Mouse (Mus musculus): ENCODE data around the gene L1cam.
A peak's percentile ranks its signal among the peaks of the same experiment; 100 is the strongest.

L1cam gene

DNA sequence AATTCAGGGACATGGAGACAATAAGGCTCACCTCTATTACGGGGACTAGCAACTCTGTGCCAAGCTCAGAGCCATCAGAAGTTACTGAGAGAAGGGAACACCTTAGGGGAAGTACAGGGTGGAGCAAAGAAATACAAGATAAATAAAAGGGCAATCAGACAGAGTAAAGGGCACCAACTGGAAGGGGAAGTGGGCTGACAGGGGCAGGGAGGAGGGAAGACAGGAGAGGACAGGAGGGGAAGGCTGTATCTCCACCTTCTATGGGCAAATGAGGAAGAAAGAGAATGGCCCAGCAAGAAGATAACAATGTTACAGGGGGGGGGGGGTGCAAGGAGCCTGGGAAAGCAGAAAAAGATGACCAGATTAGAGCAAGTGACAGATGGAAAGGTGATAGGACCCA is 18.9 kb downstream of the L1cam start:
- DNase-seq (ENCODE audit: low spot score in 2 of 2) = no peak

DNA sequence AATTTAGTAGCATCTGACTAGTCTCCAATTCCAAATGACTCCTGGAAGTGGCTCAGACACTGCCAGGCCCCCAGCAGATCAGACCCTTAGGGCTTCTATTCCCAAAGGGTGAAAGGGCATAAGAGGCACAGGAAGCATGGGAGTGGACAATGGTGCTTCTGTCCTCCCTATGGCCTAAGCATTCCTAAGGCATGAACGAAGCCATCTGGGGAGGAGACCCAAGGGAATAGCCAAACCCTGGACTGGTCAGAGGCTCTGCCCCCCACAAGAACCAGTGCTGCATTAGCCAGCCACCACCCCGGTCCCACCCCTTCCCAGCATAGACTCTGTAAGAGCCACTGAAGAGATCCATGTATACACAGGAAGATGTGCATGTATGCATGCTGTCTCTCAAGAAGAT is 20.0 kb downstream of the L1cam start:
- no peak for DNase-seq (ENCODE audit: low spot score in 2 of 2)

DNA sequence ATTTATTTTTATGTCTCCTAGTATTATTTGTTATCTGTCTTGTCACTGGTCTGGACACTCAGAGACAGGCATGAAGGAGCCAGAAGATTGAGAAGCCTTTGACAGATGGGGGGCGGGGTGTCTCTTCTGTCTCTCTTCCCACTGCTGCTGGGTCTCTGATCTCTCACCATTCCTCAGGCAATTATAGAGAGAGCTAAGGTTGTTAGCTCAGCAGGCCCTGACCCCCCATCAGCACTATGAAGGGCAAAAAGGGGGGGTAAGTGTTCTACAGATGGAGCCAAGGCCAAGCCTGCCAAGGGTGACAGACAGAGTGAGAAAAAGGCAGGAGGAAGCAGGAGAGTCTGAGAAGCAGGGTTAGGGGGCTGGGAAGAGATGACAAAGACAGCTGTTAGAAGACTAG is 23.9 kb downstream of the L1cam start:
- DNase-seq (ENCODE audit: low spot score in 2 of 2) = no peak

GRCm38 (mm10) chrX:73871474-73871873 is 24.4 kb downstream of the L1cam start:
- DNase-seq (ENCODE audit: low spot score in 2 of 2) = no peak

DNA sequence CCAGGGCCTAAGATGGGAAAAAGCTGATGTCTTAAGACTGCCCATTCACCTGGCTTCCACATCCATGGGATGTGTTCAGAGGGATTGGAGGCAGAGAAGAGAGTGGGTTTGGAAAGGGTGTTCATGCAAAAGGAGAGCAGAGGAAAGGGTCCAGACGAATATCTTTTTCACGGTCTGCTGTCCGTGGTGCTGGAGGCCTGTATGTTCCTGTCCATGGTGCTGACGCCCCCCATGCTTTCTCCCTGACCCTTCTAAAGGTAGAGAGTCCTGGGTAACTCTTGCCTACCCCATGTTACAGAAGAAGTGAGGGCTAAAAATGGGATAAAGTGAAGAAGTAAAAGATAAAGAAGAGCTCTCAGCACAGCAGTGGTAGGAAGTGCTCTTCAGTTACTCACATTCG is 26.6 kb downstream of the L1cam start:
- DNase-seq (ENCODE audit: low spot score in 2 of 2) = no peak

DNA sequence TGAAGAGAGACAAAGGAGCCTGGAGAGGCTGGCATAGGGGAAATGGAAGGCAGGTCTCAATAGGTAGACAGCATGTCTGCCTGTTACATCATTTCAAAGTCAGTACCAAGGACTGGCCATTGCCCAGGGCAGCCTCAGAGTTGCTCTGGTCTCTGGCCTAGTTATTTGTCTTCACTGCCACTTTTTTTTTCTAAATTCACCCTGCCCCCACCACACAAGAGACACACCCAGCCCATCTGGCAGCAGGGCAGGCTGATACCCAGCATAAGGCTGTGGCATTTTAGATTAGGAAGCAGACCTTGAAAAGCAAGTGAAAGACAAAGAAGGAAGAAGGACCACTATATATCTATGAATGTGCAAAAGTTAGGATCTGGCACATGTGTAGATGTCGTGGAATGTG is 28.1 kb downstream of the L1cam start:
- DNase-seq (ENCODE audit: low spot score in 2 of 2) = no peak

- DNase-seq (ENCODE audit: low spot score in 2 of 2) = no peak
These were observed 28.6 kb downstream of the L1cam start for GRCm38 (mm10) chrX:73867256-73867655.

GRCm38 (mm10) chrX:73864692-73865091 is 31.2 kb downstream of the L1cam start:
- no peak for DNase-seq (ENCODE audit: low spot score in 2 of 2)

DNA sequence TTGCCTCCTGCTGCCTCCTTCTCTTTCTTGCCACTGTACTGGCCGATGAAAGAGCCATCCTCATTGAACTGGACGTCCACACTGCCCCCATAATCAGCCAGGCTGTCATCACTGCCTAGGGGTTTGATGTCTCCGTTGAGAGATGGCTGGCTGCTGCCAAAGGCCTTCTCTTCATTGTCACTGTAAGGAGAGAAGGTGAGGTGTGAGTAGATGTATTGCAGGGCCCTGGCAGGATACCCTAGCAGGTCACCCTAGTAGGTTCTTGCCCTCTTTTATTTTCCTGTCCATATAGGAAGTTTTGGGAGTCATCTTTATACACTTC is 40.9 kb downstream of the L1cam start:
- DNase-seq (ENCODE audit: low spot score in 2 of 2) = no peak

- DNase-seq (ENCODE audit: low spot score in 2 of 2) = no peak
These were observed 41.4 kb downstream of the L1cam start for GRCm38 (mm10) chrX:73854326-73855086.

- no peak for DNase-seq (ENCODE audit: low spot score in 2 of 2)
These were observed 59.2 kb downstream of the L1cam start for GRCm38 (mm10) chrX:73836691-73837090.

- no peak for DNase-seq (ENCODE audit: low spot score in 2 of 2)
These were observed 60.2 kb downstream of the L1cam start for GRCm38 (mm10) chrX:73835731-73836130.

DNA sequence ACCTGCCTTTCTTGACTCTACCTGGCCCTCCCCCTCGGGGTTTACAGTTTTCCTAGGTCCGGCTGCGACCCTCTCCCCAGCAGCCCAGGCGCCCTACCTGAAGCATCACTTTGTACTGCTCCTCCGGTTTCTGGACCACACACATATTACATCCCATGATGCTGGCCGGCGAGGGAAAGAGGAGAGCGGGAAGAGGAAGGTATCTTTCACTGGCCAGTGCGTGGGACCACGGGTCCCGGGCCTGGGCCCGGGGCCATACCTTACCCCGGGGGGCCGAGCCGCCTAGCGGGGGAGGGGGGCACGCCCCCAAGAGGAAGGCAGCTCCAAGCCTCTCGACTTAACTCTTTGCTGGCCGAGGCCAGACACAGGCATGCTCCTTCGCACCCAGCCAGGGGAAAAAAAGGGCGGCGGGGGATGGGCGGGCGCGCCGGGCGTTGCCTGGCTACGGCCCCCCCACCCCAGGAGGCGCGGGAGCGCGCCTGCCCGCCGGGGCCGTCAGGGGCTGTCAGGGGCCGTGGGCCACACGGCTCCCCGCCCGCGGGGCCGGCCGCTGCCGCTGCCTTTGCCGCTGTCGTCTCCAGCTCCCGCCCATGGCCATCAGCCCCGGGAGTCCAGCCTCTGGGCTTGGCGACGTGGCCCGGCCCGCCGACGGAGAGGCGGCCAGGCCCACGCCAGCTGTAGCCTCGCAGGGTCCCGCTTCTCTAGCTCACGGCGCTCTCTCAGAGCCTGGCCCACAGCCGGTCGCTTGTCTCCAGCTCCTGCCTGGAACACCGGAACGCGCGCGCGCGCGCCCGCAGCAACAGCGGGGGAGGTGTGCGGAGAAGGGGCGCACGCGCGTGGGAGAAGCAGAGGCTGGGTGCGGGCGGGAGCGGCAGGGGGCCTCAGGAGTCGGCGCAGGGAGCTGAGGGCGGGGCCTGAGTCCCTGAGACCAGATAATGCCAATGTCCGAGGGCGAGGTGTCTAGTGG is 71.4 kb downstream of the L1cam start, which contains the start of gene Pdzd4:
TSS of gene Pdzd4 (minus strand) at position 785 of the 967 bp plus-strand sequence.
- DNase-seq (ENCODE audit: low spot score in 2 of 2) = peak; percentile 45 to 64

- no peak for DNase-seq (ENCODE audit: low spot score in 2 of 2)
These were observed 72.2 kb downstream of the L1cam start for GRCm38 (mm10) chrX:73823747-73824146.

- DNase-seq (ENCODE audit: low spot score in 2 of 2) = no peak
These were observed 79.2 kb downstream of the L1cam start for GRCm38 (mm10) chrX:73816596-73817314.

GRCm38 (mm10) chrX:73815072-73815471 is 80.8 kb downstream of the L1cam start:
- no peak for DNase-seq (ENCODE audit: low spot score in 2 of 2)

DNA sequence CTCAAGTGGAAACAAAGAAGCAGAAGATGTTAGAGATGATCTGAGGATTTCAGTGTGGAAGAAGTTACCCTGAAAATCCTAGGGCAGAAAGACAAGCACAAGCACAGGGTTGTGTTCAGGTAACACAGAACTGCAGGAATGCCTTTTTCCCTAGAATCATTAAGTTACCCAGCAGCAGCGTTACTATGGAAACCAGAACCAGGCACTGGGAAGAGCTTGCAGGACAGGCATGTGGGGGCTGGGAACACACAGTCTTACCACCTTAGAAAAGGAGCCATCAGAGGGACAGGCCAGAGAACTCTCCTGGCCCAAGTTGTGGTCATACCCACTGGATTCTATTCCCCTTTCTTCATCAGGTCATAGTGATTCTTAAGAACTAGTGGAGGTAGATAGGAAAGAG is 90.1 kb downstream of the L1cam start:
- DNase-seq (ENCODE audit: low spot score in 2 of 2) = no peak

All from urinary bladder, postnatal 4 days (tissue).